In genomic region chr11:98260706-98261479, GRCm38 (mm10) we compare ENCODE assay signal across 23 mouse cellular contexts. TPM values are rescaled to one million over a fixed set of nuclear protein-coding genes. Genes with fewer than 3 reads are reported as not detected.
DNase-seq lines count a peak whose midpoint lies in the region; ATAC-seq lines count a peak whose summit lies in the region.
"Had no signal": no experiment of that assay in that cellular context is flagged by ENCODE, and none has a peak within 500 bp of the region (broad histone marks: within the 10 kb centered on the region; RNA-seq: fewer than 3 reads in every experiment).

No protein-coding gene starts in this region.

- 25% methylated on average over 8 of the region's 8 CpGs for WGBS in forebrain, embryonic 16.5 days
- WGBS in forebrain, embryonic 10.5 days: 80% methylated on average over 8 of the region's 8 CpGs
- WGBS in hindbrain, embryonic 16.5 days: 44% methylated on average over 8 of the region's 8 CpGs
- 55% methylated on average over 8 of the region's 8 CpGs for WGBS in hindbrain, embryonic 14.5 days
- 61% methylated on average over 8 of the region's 8 CpGs for WGBS in midbrain, embryonic 16.5 days
- 67% methylated on average over 8 of the region's 8 CpGs for WGBS in midbrain, embryonic 13.5 days
- 24% methylated on average over 8 of the region's 8 CpGs for WGBS in neural tube, embryonic 14.5 days

- no peak overlapping the region for H3K4me3 ChIP-seq in forebrain, embryonic 16.5 days (replicated peaks; ENCODE audit: low read length)
- no peak overlapping the region for H3K4me3 ChIP-seq in forebrain, embryonic 10.5 days
- H3K4me3 ChIP-seq in hindbrain, embryonic 16.5 days (ENCODE audit: low read length): no peak overlapping the region
- no peak overlapping the region for H3K4me3 ChIP-seq in hindbrain, embryonic 14.5 days (replicated peaks; ENCODE audit: low read length)
- no peak overlapping the region for H3K4me3 ChIP-seq in midbrain, embryonic 16.5 days (ENCODE audit: low read depth, low read length)
- no peak overlapping the region for H3K4me3 ChIP-seq in midbrain, embryonic 13.5 days (replicated peaks)
- H3K4me3 ChIP-seq in neural tube, embryonic 14.5 days (ENCODE audit: low read depth, low read length): no peak overlapping the region
- H3K4me3 ChIP-seq: embryonic facial prominence, embryonic 12.5 days; heart, embryonic 13.5 days had no signal

- no peaks in the 10 kb centered on the region for H3K27me3 ChIP-seq in forebrain, embryonic 16.5 days (replicated peaks; ENCODE audit: control insufficient read depth, insufficient read depth, low read length)
- H3K27me3 ChIP-seq in forebrain, embryonic 10.5 days (ENCODE audit: poor library complexity, severe bottlenecking): no peaks in the 10 kb centered on the region
- H3K27me3 ChIP-seq in hindbrain, embryonic 16.5 days (replicated peaks; ENCODE audit: control insufficient read depth, insufficient read depth, low read length): no peaks in the 10 kb centered on the region
- no peaks in the 10 kb centered on the region for H3K27me3 ChIP-seq in hindbrain, embryonic 14.5 days (ENCODE audit: control insufficient read depth, insufficient read depth, low read length)
- H3K27me3 ChIP-seq in midbrain, embryonic 16.5 days (ENCODE audit: control insufficient read depth, insufficient read depth, low read depth, low read length): no peaks in the 10 kb centered on the region
- H3K27me3 ChIP-seq in midbrain, embryonic 13.5 days: no peaks in the 10 kb centered on the region
- no peaks in the 10 kb centered on the region for H3K27me3 ChIP-seq in neural tube, embryonic 14.5 days (ENCODE audit: control insufficient read depth, insufficient read depth, low read length)
- H3K27me3 ChIP-seq: embryonic facial prominence, embryonic 12.5 days; heart, embryonic 13.5 days had no signal

- peaks cover 14% of the 10 kb centered on the region for H3K4me1 ChIP-seq in forebrain, embryonic 16.5 days (replicated peaks; ENCODE audit: control insufficient read depth, insufficient read depth, low read length)
- no peaks in the 10 kb centered on the region for H3K4me1 ChIP-seq in forebrain, embryonic 10.5 days
- H3K4me1 ChIP-seq in hindbrain, embryonic 16.5 days (ENCODE audit: control insufficient read depth, insufficient read depth, low read depth, low read length): peaks cover 7% of the 10 kb centered on the region
- H3K4me1 ChIP-seq in hindbrain, embryonic 14.5 days (replicated peaks; ENCODE audit: control insufficient read depth, insufficient read depth, low read length): peaks cover 8% of the 10 kb centered on the region; the same call in 1 of the 2 replicates
- H3K4me1 ChIP-seq in midbrain, embryonic 16.5 days (ENCODE audit: control insufficient read depth, insufficient read depth, low read length): no peaks in the 10 kb centered on the region; the same call in 1 of the 2 replicates
- peaks cover 8% of the 10 kb centered on the region; the same call in 1 of the 2 replicates for H3K4me1 ChIP-seq in midbrain, embryonic 13.5 days (replicated peaks)
- peaks cover 17% of the 10 kb centered on the region for H3K4me1 ChIP-seq in neural tube, embryonic 14.5 days (ENCODE audit: control insufficient read depth, insufficient read depth, low read length)
- H3K4me1 ChIP-seq: embryonic facial prominence, embryonic 12.5 days had no signal

- no peak overlapping the region for H3K4me2 ChIP-seq in forebrain, embryonic 16.5 days (ENCODE audit: low read length)
- no peak overlapping the region for H3K4me2 ChIP-seq in hindbrain, embryonic 16.5 days (ENCODE audit: low read length)
- no peak overlapping the region for H3K4me2 ChIP-seq in hindbrain, embryonic 14.5 days (replicated peaks)
- H3K4me2 ChIP-seq in midbrain, embryonic 16.5 days (ENCODE audit: low read length): no peak overlapping the region
- H3K4me2 ChIP-seq in midbrain, embryonic 13.5 days (replicated peaks): no peak overlapping the region
- no peak overlapping the region for H3K4me2 ChIP-seq in neural tube, embryonic 14.5 days (ENCODE audit: low read depth, low read length)
- H3K4me2 ChIP-seq: embryonic facial prominence, embryonic 12.5 days; heart, embryonic 13.5 days; liver, embryonic 11.5 days had no signal

- no peak for ATAC-seq in forebrain, embryonic 16.5 days
- ATAC-seq in hindbrain, embryonic 16.5 days: no peak
- ATAC-seq in hindbrain, embryonic 14.5 days (ENCODE audit: low FRiP score): no peak
- ATAC-seq in midbrain, embryonic 16.5 days: no peak
- ATAC-seq in midbrain, embryonic 13.5 days: no peak
- ATAC-seq in neural tube, embryonic 14.5 days (ENCODE audit: low read depth): peak; percentile 44; the same call in 1 of the 2 replicates
- ATAC-seq: intestine, postnatal 0 days; liver, postnatal 0 days; lung, postnatal 0 days had no signal

- H3K9me3 ChIP-seq in forebrain, embryonic 16.5 days (ENCODE audit: control insufficient read depth, low read length): no peaks in the 10 kb centered on the region
- no peaks in the 10 kb centered on the region for H3K9me3 ChIP-seq in forebrain, embryonic 10.5 days
- no peaks in the 10 kb centered on the region for H3K9me3 ChIP-seq in hindbrain, embryonic 16.5 days (ENCODE audit: control insufficient read depth, low read length)
- H3K9me3 ChIP-seq in hindbrain, embryonic 14.5 days (ENCODE audit: control insufficient read depth, low read length): no peaks in the 10 kb centered on the region
- no peaks in the 10 kb centered on the region for H3K9me3 ChIP-seq in midbrain, embryonic 16.5 days (replicated peaks; ENCODE audit: control insufficient read depth, low read length, poor library complexity, severe bottlenecking)
- H3K9me3 ChIP-seq in midbrain, embryonic 13.5 days: no peaks in the 10 kb centered on the region
- H3K9me3 ChIP-seq in neural tube, embryonic 14.5 days (ENCODE audit: control insufficient read depth, low read length): no peaks in the 10 kb centered on the region
- H3K9me3 ChIP-seq: embryonic facial prominence, embryonic 12.5 days; heart, embryonic 13.5 days had no signal

- peak overlapping the region; percentile 26; the same call in 1 of the 2 replicates for H3K27ac ChIP-seq in forebrain, embryonic 16.5 days (ENCODE audit: low read length)
- H3K27ac ChIP-seq in forebrain, embryonic 10.5 days: no peak overlapping the region
- H3K27ac ChIP-seq in hindbrain, embryonic 16.5 days (ENCODE audit: low read depth, low read length): 0 out of 2 replicates have a peak overlapping the region, but pooled peaks have one; percentile 5
- H3K27ac ChIP-seq in hindbrain, embryonic 14.5 days: no peak overlapping the region
- H3K27ac ChIP-seq in midbrain, embryonic 16.5 days (ENCODE audit: low read length): no peak overlapping the region
- no peak overlapping the region for H3K27ac ChIP-seq in midbrain, embryonic 13.5 days
- H3K27ac ChIP-seq in neural tube, embryonic 14.5 days (ENCODE audit: low read depth, low read length): no peak overlapping the region; the same call in 1 of the 2 replicates
- H3K27ac ChIP-seq: embryonic facial prominence, embryonic 12.5 days; heart, embryonic 13.5 days; macrophage; stomach, postnatal 0 days had no signal

- peaks cover 2% of the 10 kb centered on the region; the same call in 1 of the 2 replicates for H3K36me3 ChIP-seq in forebrain, embryonic 16.5 days (ENCODE audit: control insufficient read depth, insufficient read depth)
- H3K36me3 ChIP-seq in forebrain, embryonic 10.5 days (replicated peaks): peaks cover 25% of the 10 kb centered on the region
- peaks cover 5% of the 10 kb centered on the region; the same call in 1 of the 2 replicates for H3K36me3 ChIP-seq in hindbrain, embryonic 16.5 days (ENCODE audit: control insufficient read depth, insufficient read depth, low read length)
- H3K36me3 ChIP-seq in hindbrain, embryonic 14.5 days (replicated peaks; ENCODE audit: control insufficient read depth, insufficient read depth): peaks cover 12% of the 10 kb centered on the region
- no peaks in the 10 kb centered on the region for H3K36me3 ChIP-seq in midbrain, embryonic 16.5 days (ENCODE audit: control insufficient read depth, insufficient read depth, low read length)
- H3K36me3 ChIP-seq in midbrain, embryonic 13.5 days: peaks cover 17% of the 10 kb centered on the region
- H3K36me3 ChIP-seq in neural tube, embryonic 14.5 days (ENCODE audit: control insufficient read depth, insufficient read depth, low read length): 0 out of 2 replicates have a peak, but pooled peaks cover under 1% of the 10 kb centered on the region

- H3K9ac ChIP-seq in forebrain, embryonic 16.5 days (replicated peaks; ENCODE audit: low read depth, low read length): 0 out of 2 replicates have a peak overlapping the region, but pooled peaks have one; percentile 7
- peak overlapping the region; percentile 25 for H3K9ac ChIP-seq in hindbrain, embryonic 16.5 days (ENCODE audit: low read depth, low read length)
- no peak overlapping the region for H3K9ac ChIP-seq in hindbrain, embryonic 14.5 days
- 0 out of 2 replicates have a peak overlapping the region, but pooled peaks have one; percentile 14 for H3K9ac ChIP-seq in midbrain, embryonic 16.5 days (ENCODE audit: low read depth, low read length)
- no peak overlapping the region for H3K9ac ChIP-seq in midbrain, embryonic 13.5 days (replicated peaks)
- no peak overlapping the region for H3K9ac ChIP-seq in neural tube, embryonic 14.5 days (replicated peaks; ENCODE audit: low read depth, low read length)
- H3K9ac ChIP-seq: embryonic facial prominence, embryonic 12.5 days; heart, embryonic 13.5 days; liver, postnatal 0 days had no signal

- no peak for DNase-seq in forebrain, embryonic 10.5 days (ENCODE audit: extremely low spot score, low spot score)
- DNase-seq in hindbrain, embryonic 14.5 days (ENCODE audit: low spot score): no peak
- no peak for DNase-seq in embryo, embryonic 11 days
- DNase-seq: adrenal gland, postnatal 36 days; cerebellum, adult 11-12 months; cerebellum, postnatal 14 days; gastrocnemius, postnatal 14 days; heart, adult 18-20 months; heart, postnatal 14 days; kidney, postnatal 25 days; liver, postnatal 0 days had no signal

RNA-seq across cellular contexts. Expression of gene Cdk12, which starts 58.0 kb away (rescaled TPM):
- polyA plus RNA-seq in forebrain, embryonic 16.5 days (2015; fragmentation: Nextera tagmentation; extraction: Ambion mirVana): 11.6 and 12.3 TPM in 2 replicates
- 12.7 and 13.0 TPM in 2 replicates for polyA plus RNA-seq in forebrain, embryonic 10.5 days (2016; fragmentation: Nextera tagmentation; extraction: Ambion mirVana)
- polyA plus RNA-seq in hindbrain, embryonic 16.5 days (2015; fragmentation: Nextera tagmentation; extraction: Ambion mirVana): 6.1 and 7.7 TPM in 2 replicates
- polyA plus RNA-seq in hindbrain, embryonic 14.5 days (2014; fragmentation: Nextera tagmentation; extraction: Ambion mirVana): 7.9 and 10.3 TPM in 2 replicates
- polyA plus RNA-seq in midbrain, embryonic 16.5 days (2015; fragmentation: Nextera tagmentation; extraction: Ambion mirVana): 6.9 and 8.3 TPM in 2 replicates
- polyA plus RNA-seq in midbrain, embryonic 13.5 days (2015; fragmentation: Nextera tagmentation; extraction: Ambion mirVana): 12.2 and 12.9 TPM in 2 replicates
- polyA plus RNA-seq in neural tube, embryonic 14.5 days (2014; fragmentation: Nextera tagmentation; extraction: Ambion mirVana): 11.3 TPM in 2 replicates

Comparison
In these comparisons a context has a peak if more than half of its experiments do, and no peak if none do; other contexts are left out.
1. H3K27ac ChIP-seq: peak in forebrain, embryonic 16.5 days (single experiment) and hindbrain, embryonic 16.5 days (single experiment); none in forebrain, embryonic 10.5 days (single experiment), hindbrain, embryonic 14.5 days (single experiment), midbrain, embryonic 16.5 days (single experiment), midbrain, embryonic 13.5 days (single experiment) and neural tube, embryonic 14.5 days (single experiment).
2. H3K9ac ChIP-seq: peak in forebrain, embryonic 16.5 days (single experiment), hindbrain, embryonic 16.5 days (single experiment) and midbrain, embryonic 16.5 days (single experiment); none in hindbrain, embryonic 14.5 days (single experiment), midbrain, embryonic 13.5 days (single experiment) and neural tube, embryonic 14.5 days (single experiment).